Mouse (Mus musculus) lung, adult 18-20 months (tissue): ENCODE data around the gene Wdr86.

Experiments
- DNase-seq, 2 experiments: peaks; one replicate each; pipeline ENCODE4 v3.0.0; 2022; ENCODE audit warnings: mixed read lengths in 2 of 2

Wdr86 gene

DNA sequence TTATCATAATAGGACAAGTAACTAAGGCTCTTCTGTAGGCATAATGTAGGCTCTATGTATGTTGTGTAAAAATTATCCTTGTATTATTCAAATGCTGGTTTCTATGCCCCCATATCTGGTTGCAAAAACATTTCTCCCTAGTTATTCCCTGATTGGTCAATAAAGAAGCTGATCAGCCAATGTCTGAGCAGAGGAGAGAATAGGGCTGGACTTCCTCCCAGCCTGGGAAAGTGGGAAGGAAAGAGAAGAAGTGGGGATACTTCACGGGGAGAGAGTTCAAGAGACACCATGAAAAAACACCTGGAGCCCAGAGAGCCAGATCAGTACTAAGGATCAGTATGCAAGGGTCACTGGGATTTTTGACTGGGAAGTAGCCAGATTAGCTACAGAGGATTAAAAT lies 49.1 kb downstream of the Wdr86 start:
- no peak for DNase-seq

DNA sequence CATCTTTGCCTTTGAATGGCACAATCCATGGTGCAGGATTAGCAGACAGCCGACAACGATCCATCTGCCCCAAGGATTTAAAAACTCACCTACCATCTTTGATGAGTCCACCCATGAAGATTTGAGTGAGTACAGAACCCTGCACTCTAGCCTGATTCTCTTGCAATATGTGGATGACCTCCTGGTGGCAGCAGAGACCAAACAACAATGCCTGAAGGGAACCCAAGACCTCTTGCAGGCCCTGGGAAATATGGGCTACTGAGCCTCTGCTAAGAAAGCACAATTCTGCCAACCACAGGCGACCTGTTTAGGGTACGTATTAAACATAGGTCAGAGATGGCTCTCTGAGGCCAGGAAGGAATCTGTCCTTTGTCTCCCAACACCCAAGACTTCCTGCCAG lies 56.3 kb downstream of the Wdr86 start:
- DNase-seq: peak; percentile 76 to 82
